In genomic region chr17:55968210-55968609, GRCm38 (mm10) we compare ENCODE assay signal across 13 mouse cellular contexts. TPM values are rescaled to one million over a fixed set of nuclear protein-coding genes. Genes with fewer than 3 reads are reported as not detected.
A peak's percentile ranks its signal among the peaks of the same experiment; 100 is the strongest.
DNase-seq lines count a peak whose midpoint lies in the region; ATAC-seq lines count a peak whose summit lies in the region.
"Had no signal": no experiment of that assay in that cellular context is flagged by ENCODE, and none has a peak within 500 bp of the region (broad histone marks: within the 10 kb centered on the region; RNA-seq: fewer than 3 reads in every experiment).

No protein-coding gene starts in this region.

- no peaks in the 10 kb centered on the region for H3K9me3 ChIP-seq in heart, embryonic 10.5 days
- no peaks in the 10 kb centered on the region for H3K9me3 ChIP-seq in hindbrain, embryonic 11.5 days (ENCODE audit: control insufficient read depth, low read length)
- H3K9me3 ChIP-seq: limb, embryonic 10.5 days had no signal

- H3K4me2 ChIP-seq in hindbrain, embryonic 11.5 days (replicated peaks; ENCODE audit: low read depth, low read length): no peak overlapping the region

- peak; percentile 27 to 43 for DNase-seq in heart, adult 18-20 months
- DNase-seq in heart, adult 8-10 months (ENCODE audit: low spot score): no peak
- DNase-seq in heart, embryonic 10.5 days (ENCODE audit: low spot score): no peak
- DNase-seq in hindbrain, embryonic 11.5 days (ENCODE audit: low spot score): peak; percentile 41
- peak; percentile 42 to 61 for DNase-seq in kidney, postnatal 4 days
- no peak for DNase-seq in right cerebral cortex, postnatal 14 days
- no peak for DNase-seq in urinary bladder, postnatal 36 days (ENCODE audit: low spot score in 2 of 2)
- no peak for DNase-seq in thymus, postnatal 25 days
- DNase-seq: adrenal gland, postnatal 10 days; gastrocnemius, postnatal 25 days; lung, adult 2 months; right cerebral cortex, adult 18-20 months had no signal

- peak; percentile 2; the same call in 1 of the 2 replicates for ATAC-seq in hindbrain, embryonic 11.5 days (ENCODE audit: low FRiP score)

- peaks cover 47% of the 10 kb centered on the region for H3K4me1 ChIP-seq in heart, embryonic 10.5 days
- peaks cover 9% of the 10 kb centered on the region for H3K4me1 ChIP-seq in hindbrain, embryonic 11.5 days (replicated peaks; ENCODE audit: control insufficient read depth, insufficient read depth, low read length)

- peaks cover 29% of the 10 kb centered on the region for H3K27me3 ChIP-seq in heart, embryonic 10.5 days (ENCODE audit: insufficient read depth, poor library complexity, severe bottlenecking)
- H3K27me3 ChIP-seq in hindbrain, embryonic 11.5 days (ENCODE audit: control insufficient read depth, insufficient read depth, low read length): no peaks in the 10 kb centered on the region

- no peak overlapping the region for H3K9ac ChIP-seq in hindbrain, embryonic 11.5 days (ENCODE audit: low read depth, low read length)

- 25% methylated on average over 7 of the region's 7 CpGs for WGBS in heart, embryonic 10.5 days
- WGBS in hindbrain, embryonic 11.5 days: 55% methylated on average over 7 of the region's 7 CpGs

- H3K4me3 ChIP-seq in heart, embryonic 10.5 days: no peak overlapping the region
- H3K4me3 ChIP-seq in hindbrain, embryonic 11.5 days (ENCODE audit: low read depth, low read length): no peak overlapping the region
- H3K4me3 ChIP-seq: limb, embryonic 10.5 days had no signal

- peaks cover 44% of the 10 kb centered on the region for H3K36me3 ChIP-seq in heart, embryonic 10.5 days
- H3K36me3 ChIP-seq in hindbrain, embryonic 11.5 days (ENCODE audit: control insufficient read depth, insufficient read depth, low read length): no peaks in the 10 kb centered on the region

- H3K27ac ChIP-seq in heart, embryonic 10.5 days: peak overlapping the region; percentile 42; the same call in 1 of the 2 replicates
- H3K27ac ChIP-seq in hindbrain, embryonic 11.5 days (ENCODE audit: low read depth, low read length): peak overlapping the region; percentile 95
- H3K27ac ChIP-seq: limb, embryonic 10.5 days had no signal

RNA-seq across cellular contexts. Expression of gene Shd, which starts 2.1 kb away (rescaled TPM):
- total RNA-seq in heart, adult 18-20 months (2021): 1 to 10 TPM; 1.1 to 1.9 TPM
- 1 to 10 TPM in 3 of 4 experiments, under 1 TPM in 1; 0.66 to 2.0 (median 1.5) TPM for total RNA-seq in heart, adult 8-10 months (2022)
- 11.3 and 15.2 TPM in 2 replicates for polyA plus RNA-seq in heart, embryonic 10.5 days (2016; fragmentation: Nextera tagmentation; extraction: Ambion mirVana)
- 95.2 and 102 TPM in 2 replicates for polyA plus RNA-seq in hindbrain, embryonic 11.5 days (2014; fragmentation: Nextera tagmentation; extraction: Ambion mirVana)

RNA-seq across cellular contexts. Expression of gene Yju2, which starts 9.3 kb away (rescaled TPM):
- total RNA-seq in heart, adult 18-20 months (2021): 1 to 10 TPM; 7.5 to 8.6 TPM
- total RNA-seq in heart, adult 8-10 months (2022): 10 to 100 TPM in 1 of 4 experiments, 1 to 10 TPM in 3; 8.2 to 10.3 (median 9.0) TPM
- 20.9 and 24.4 TPM in 2 replicates for polyA plus RNA-seq in heart, embryonic 10.5 days (2016; fragmentation: Nextera tagmentation; extraction: Ambion mirVana)
- polyA plus RNA-seq in hindbrain, embryonic 11.5 days (2014; fragmentation: Nextera tagmentation; extraction: Ambion mirVana): 21.3 and 22.4 TPM in 2 replicates

RNA-seq across cellular contexts. Expression of gene Ebi3, which starts 15.8 kb away (rescaled TPM):
- total RNA-seq in heart, adult 18-20 months (2021): 1 to 10 TPM in 1 of 2 experiments, under 1 TPM in 1; 0.69 to 1.1 TPM
- under 1 TPM; 0.23 to 0.97 (median 0.41) TPM for total RNA-seq in heart, adult 8-10 months (2022)
- 0.25 and 0.72 TPM in 2 replicates for polyA plus RNA-seq in heart, embryonic 10.5 days (2016; fragmentation: Nextera tagmentation; extraction: Ambion mirVana)
- polyA plus RNA-seq in hindbrain, embryonic 11.5 days (2014; fragmentation: Nextera tagmentation; extraction: Ambion mirVana): 2.2 and 3.1 TPM in 2 replicates

RNA-seq across cellular contexts. Expression of gene Fsd1, which starts 18.1 kb away (rescaled TPM):
- not detected for total RNA-seq in heart, adult 18-20 months (2021)
- 1 to 10 TPM in 1 of 4 experiments, under 1 TPM in 1, not detected in 2; 0.52 to 1.6 TPM for total RNA-seq in heart, adult 8-10 months (2022)
- 8.4 and 23.2 TPM in 2 replicates for polyA plus RNA-seq in heart, embryonic 10.5 days (2016; fragmentation: Nextera tagmentation; extraction: Ambion mirVana)
- polyA plus RNA-seq in hindbrain, embryonic 11.5 days (2014; fragmentation: Nextera tagmentation; extraction: Ambion mirVana): 65.0 and 66.5 TPM in 2 replicates
- total RNA-seq: gastrocnemius, postnatal 25 days had no signal

RNA-seq across cellular contexts. Expression of gene Zfp119b, which starts 18.9 kb away (rescaled TPM):
- 1 to 10 TPM; 2.4 TPM for total RNA-seq in heart, adult 18-20 months (2021)
- 1 to 10 TPM; 2.4 to 3.9 (median 3.1) TPM for total RNA-seq in heart, adult 8-10 months (2022)
- polyA plus RNA-seq in heart, embryonic 10.5 days (2016; fragmentation: Nextera tagmentation; extraction: Ambion mirVana): 3.9 TPM in 2 replicates
- polyA plus RNA-seq in hindbrain, embryonic 11.5 days (2014; fragmentation: Nextera tagmentation; extraction: Ambion mirVana): 6.3 and 6.7 TPM in 2 replicates

Comparison
In these comparisons a context has a peak if more than half of its experiments do, and no peak if none do; other contexts are left out.
1. DNase-seq: peak in heart, adult 18-20 months (2 of 2), hindbrain, embryonic 11.5 days (single experiment) and kidney, postnatal 4 days (2 of 2); none in heart, adult 8-10 months (single experiment), heart, embryonic 10.5 days (single experiment), right cerebral cortex, postnatal 14 days (single experiment), urinary bladder, postnatal 36 days (0 of 2) and thymus, postnatal 25 days (single experiment).